Mouse (Mus musculus) adrenal gland (tissue): ENCODE measurements around the gene Adgrf5.

ENCODE experiments used
- intact Hi-C: fragments of 180-260 bp; cut with DNase I; formaldehyde crosslinking; loops from one replicate; pipeline ENCODE4 v1.15.1; 2025

The Adgrf5 gene

DNA sequence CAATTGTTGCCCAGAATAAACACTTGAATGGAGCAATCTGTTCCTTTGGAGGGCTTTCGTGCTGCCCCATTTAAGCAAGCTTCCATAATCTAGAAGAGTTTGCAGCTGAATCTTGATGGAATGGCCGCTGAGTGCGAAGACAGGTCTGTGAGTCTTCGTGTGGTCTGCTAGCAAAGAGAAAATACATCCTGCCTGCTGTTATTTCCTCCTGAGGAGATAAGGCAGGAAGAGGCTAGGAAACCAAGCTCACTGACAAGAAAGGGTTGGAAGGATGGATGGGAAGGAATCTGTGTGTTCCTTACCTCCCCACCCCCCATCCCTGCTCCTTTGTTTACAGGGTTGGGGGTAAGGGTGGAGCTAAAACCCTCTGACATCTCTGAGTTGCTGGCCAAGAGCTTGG, 13.8 kb downstream of the Adgrf5 start:
- intact Hi-C loops, result no loop called here

DNA sequence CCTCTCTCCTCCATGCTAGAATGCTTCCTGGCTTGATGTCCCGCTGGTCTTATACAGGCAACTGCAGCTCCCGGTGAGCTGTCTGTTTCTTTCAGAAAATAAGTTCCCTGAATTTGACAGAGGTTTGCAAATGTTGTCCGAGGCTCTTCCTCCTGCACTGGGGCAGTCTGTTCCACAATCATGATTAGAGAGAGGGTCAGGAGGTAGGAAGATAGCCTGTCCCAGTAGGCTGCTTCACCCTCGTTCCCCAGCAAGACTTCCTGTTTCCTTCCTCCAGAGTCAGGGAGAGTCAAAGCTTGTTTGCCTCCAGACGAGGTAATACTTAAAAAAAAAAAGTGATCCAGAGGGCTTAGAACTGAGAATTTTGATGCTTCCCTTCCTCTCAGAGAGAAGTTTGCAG, 16.3 kb downstream of the Adgrf5 start:
- intact Hi-C loops, result no loop called here

DNA sequence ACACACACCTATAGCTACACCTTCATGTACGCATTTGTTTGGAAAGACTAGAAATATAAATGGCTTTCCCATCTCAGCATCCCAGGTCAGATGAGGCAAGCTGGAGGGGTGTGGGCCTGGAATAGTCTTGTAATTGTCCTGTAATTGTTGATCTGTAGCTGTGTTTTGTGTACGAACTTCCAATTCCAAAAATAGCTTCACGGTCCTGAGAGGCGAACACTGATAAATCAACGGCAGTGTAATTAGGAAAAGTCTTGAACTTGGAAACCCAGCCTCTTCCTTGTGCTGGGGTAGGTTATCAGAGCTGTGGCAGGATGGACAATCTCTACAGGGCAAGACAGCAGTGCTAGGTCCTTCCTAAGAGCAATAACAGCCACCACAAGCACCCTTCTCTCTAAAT, 18.5 kb downstream of the Adgrf5 start:
- intact Hi-C loops, result no loop called here

DNA sequence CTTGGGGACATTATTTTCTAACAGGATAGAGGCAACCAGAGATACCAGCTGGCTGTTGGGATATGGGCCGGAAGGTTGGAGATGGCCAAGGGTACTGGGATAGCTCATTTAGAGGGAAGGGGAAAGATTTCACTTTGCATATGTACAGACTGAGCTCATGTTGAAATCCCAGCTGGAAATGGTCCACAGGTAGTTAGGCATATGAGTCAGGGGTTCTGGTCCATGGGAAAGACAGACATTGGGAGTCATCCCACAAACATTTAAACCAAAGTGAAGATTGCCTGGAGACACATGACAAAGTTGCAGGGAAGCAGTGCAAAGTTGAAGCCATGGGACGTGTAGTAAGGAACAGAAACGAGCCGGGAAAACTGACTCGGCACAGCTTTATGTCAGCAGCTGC, 26.1 kb downstream of the Adgrf5 start:
- intact Hi-C loops, result no loop called here

DNA sequence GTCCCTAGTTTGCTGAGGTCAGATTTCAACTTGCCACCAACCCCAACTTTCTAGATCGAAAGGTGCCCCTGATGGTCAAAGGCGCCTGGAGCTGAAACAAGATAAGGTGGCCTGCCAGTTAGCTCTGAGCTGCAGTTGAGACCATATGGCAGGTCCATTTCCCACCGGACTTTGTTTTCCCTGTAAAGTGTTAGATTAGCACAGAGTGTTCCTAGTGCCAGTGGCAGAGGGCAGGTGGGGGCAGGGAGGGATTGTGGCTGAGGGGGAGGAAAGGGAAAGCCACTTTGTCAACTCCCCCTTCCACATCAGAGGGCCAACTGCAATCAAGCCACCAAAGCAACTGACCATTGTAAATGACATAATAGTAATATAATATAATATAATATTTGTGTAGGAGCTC, 26.9 kb downstream of the Adgrf5 start:
- intact Hi-C loops, result no loop called here

GRCm38 (mm10) chr17:43389256-43389655, 29.0 kb downstream of the Adgrf5 start:
- intact Hi-C loops, result no loop called here

- intact Hi-C loops, result no loop called here
These were observed 31.9 kb downstream of the Adgrf5 start for GRCm38 (mm10) chr17:43392191-43392590.

DNA sequence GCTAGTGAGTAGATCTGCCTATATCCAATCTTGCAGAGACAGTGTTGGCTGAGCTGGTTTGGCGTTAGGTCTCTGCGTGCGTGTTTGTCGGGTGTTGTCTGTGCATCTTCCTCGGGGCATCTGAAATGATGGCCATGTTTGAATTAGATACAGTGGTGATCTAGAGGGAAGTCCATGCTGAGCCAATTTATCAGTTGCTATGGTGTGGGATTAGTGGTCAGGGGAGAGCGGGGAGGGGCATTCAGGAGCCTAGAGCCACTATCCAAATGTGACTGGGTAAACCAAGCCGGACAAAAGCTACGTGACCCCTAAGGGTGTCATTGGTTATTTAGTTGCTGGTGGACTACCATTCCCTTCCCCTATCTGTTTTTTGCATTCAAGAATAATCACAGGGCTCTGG, 33.4 kb downstream of the Adgrf5 start:
- intact Hi-C loops, result no loop called here

- intact Hi-C loops, result no loop called here
These were observed 35.4 kb downstream of the Adgrf5 start for GRCm38 (mm10) chr17:43395400-43396258.

GRCm38 (mm10) chr17:43398612-43399011, 38.4 kb downstream of the Adgrf5 start:
- intact Hi-C loops, result no loop called here

- intact Hi-C loops, result no loop called here
These were observed 38.9 kb downstream of the Adgrf5 start for GRCm38 (mm10) chr17:43399151-43399550.

DNA sequence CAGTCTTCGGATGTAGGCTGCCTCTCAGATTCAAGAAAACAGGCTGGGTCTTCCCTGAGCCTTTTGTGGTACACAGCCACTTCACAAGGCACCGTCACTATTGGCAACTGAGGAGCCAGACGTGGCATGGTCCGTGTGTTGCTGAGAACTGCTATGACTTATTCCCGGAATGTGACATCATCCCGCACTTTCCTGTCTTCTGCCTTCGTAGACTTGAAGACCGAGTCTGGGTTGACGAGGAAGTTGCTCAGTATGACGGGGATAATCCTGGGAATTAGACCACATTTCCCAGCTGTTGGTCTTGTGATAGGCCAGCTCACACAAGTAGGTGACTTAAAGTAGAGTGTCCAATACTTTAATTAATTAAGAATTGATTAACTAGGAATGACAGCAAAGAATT, 40.2 kb downstream of the Adgrf5 start:
- intact Hi-C loops, result no loop called here

DNA sequence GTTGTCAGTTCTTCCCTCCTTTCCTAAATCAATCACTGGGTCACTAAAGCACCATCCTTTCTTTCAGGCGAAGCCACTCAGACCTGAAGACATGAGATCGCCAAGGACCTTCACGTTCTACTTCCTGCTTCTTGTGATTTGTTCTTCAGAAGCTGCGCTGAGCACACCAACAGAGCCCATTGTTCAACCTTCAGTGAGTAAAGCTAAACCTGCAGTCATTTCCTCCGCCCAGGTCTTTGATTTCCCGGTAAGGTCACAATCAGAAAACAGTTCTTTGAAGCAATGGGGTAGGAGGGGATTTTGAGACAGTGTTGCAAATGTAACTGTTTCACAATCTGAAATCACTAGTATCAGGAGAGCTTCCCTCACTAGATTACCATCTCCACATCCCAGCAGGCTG, 43.6 kb downstream of the Adgrf5 start:
- intact Hi-C loops, result no loop called here

- intact Hi-C loops, result no loop called here
These were observed 44.2 kb downstream of the Adgrf5 start for GRCm38 (mm10) chr17:43404408-43404807.

- intact Hi-C loops, result no loop called here
These were observed 46.1 kb downstream of the Adgrf5 start for GRCm38 (mm10) chr17:43406321-43406720.

- intact Hi-C loops, result no loop called here
These were observed 47.3 kb downstream of the Adgrf5 start for GRCm38 (mm10) chr17:43407548-43407947.

GRCm38 (mm10) chr17:43413182-43413581, 52.9 kb downstream of the Adgrf5 start:
- intact Hi-C loops, result no loop called here

DNA sequence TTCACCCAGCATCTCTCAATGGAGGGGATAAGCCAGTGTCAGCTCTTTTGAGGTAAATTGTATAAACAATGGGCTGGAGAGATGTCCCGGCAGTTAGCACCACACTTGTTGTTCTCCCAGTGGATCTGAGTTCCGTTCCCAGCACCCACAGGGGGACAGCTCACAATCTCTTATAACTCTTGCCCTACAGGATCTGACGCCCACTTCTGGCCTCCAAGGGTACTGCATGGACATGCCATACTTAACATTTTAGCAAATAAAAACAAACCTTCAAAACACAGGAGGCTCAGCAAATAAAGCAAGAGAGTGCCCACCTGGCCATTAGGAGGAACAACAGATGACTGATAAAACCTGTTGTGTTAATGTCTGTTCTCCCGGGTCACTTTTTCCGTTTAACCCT, 59.0 kb downstream of the Adgrf5 start:
- intact Hi-C loops, result no loop called here

- intact Hi-C loops, result no loop called here
These were observed 60.1 kb downstream of the Adgrf5 start for GRCm38 (mm10) chr17:43420381-43420780.

DNA sequence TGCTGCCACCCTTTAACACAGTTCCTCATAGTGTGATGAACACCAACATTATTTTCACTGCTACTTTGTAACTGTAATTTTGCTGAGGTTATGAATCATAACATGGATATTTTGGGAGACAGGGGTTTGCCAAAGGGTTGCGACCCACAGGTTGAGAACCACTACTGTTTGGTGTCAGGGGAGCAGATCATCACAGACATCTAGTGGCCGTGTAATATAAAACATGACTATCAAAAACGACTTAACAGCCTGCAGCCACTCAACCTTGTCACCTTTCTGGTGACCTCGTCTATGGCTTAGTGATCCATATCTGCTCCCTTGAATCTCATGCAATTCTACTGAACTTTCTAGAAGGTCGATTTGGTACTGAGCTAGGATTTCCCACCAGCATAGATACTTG, 63.7 kb downstream of the Adgrf5 start:
- intact Hi-C loops, result no loop called here

GRCm38 (mm10) chr17:43431692-43432091, 71.4 kb downstream of the Adgrf5 start:
- intact Hi-C loops, result no loop called here

GRCm38 (mm10) chr17:43434485-43434884, 74.2 kb downstream of the Adgrf5 start:
- intact Hi-C loops, result no loop called here

- intact Hi-C loops, result no loop called here
These were observed 91.0 kb downstream of the Adgrf5 start for GRCm38 (mm10) chr17:43451216-43451615.
